Mouse (Mus musculus) lung, embryonic 14.5 days (tissue): ENCODE results near the gene Ppp1r3c. TPM values are rescaled to one million over a fixed set of nuclear protein-coding genes. Genes with fewer than 3 reads are reported as not detected.

Source experiments
- ATAC-seq: fragments of 200-750 bp; cut with Nextera tagmentation; 2 replicates; pipeline ENCODE4 v1.8.0; 2017; ENCODE audit warnings: mild to moderate bottlenecking, moderate TSS enrichment, moderate library complexity; ENCODE audit not compliant: insufficient read depth
- DNase-seq: peaks from one replicate; pipeline ENCODE4 v3.0.0-alpha.2; 2015
- H3K27ac ChIP-seq: fragments of 300-500 bp; sonication (generic); 2 replicates; pipeline ENCODE4 v1.5.1; 2014; ENCODE audit warnings: low read depth, mild to moderate bottlenecking, moderate library complexity
- H3K27me3 ChIP-seq: fragments of 300-500 bp; sonication (generic); 2 replicates; pipeline ENCODE4 v1.6.1; 2014; ENCODE audit warnings: low read length, control low read depth; ENCODE audit not compliant: insufficient read depth
- H3K36me3 ChIP-seq: fragments of 300-500 bp; sonication (generic); 2 replicates; pipeline ENCODE4 v1.6.1; 2014; ENCODE audit warnings: control low read depth; ENCODE audit not compliant: insufficient read depth
- H3K4me1 ChIP-seq: fragments of 300-500 bp; sonication (generic); 2 replicates; pipeline ENCODE4 v1.6.1; 2014; ENCODE audit warnings: antibody characterized with exemption, control low read depth; ENCODE audit not compliant: insufficient read depth
- H3K4me2 ChIP-seq: fragments of 300-500 bp; sonication (generic); 2 replicates; pipeline ENCODE4 v1.6.1; 2014; ENCODE audit warnings: mild to moderate bottlenecking
- H3K4me3 ChIP-seq: fragments of 300-500 bp; sonication (generic); 2 replicates; pipeline ENCODE4 v1.5.1; 2014; ENCODE audit warnings: low read depth, low read length
- H3K9ac ChIP-seq: fragments of 300-500 bp; sonication (generic); 2 replicates; pipeline ENCODE4 v1.6.1; 2014
- H3K9me3 ChIP-seq: fragments of 300-500 bp; sonication (generic); 2 replicates; pipeline ENCODE4 v1.6.1; 2016; ENCODE audit warnings: low read depth, low read length, control low read depth
- CTCF ChIP-seq: IDR thresholded peaks from 2 replicates; pipeline ENCODE4 v1.5.1; 2016; ENCODE audit warnings: antibody characterized with exemption, low read depth
- WGBS: fragments of 180-500 bp; shearing (Covaris S2); extraction: QIAGEN DNeasy Blood & Tissue Kit; methylation state at CpG from one replicate; pipeline ENCODE4 v1.1.7; 2014; 5-methylcytosine and 5-hydroxymethylcytosine counted together
- polyA plus RNA-seq: library from polyadenylated mRNA; unstranded; fragments of >200 nt; fragmentation: Nextera tagmentation; extraction: Ambion mirVana; gene quantifications from 2 replicates; pipeline ENCODE4 v1.2.1, GENCODE M21; 2014

The Ppp1r3c gene
- polyA plus RNA-seq, 1 experiment from 2014 or later = 67.5 TPM

DNA sequence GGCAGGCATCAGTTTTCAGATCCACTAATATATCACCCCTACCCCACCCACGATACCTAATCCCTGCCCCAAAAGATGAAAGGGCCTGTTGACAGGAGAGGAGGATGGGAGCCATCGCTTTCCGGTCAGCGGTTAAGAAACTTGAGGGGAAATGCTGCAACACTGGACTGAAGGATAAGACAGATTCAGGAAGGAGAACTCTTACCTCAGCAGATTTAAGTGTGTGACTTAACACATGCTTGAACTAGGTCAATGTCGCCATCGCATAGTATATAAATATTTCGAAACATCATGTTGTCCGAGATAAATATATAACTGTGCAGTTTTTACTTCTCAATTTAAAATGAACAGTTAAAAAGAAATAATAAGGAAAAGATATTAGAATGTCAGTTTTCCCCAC, 31.6 kb upstream of the Ppp1r3c start:
- ATAC-seq (peak; percentile 44), DNase-seq (peak; percentile 40)
- Histone ChIP-seq H3K9ac (no peak overlapping the region), H3K27me3 (no peaks in the 10 kb centered on the region), H3K4me3 (no peak overlapping the region), H3K27ac (no peak overlapping the region), H3K4me2 (no peak overlapping the region), H3K4me1 (no peaks in the 10 kb centered on the region), H3K36me3 (no peaks in the 10 kb centered on the region), H3K9me3 (no peaks in the 10 kb centered on the region)
- 48% methylated on average over 8 of the region's 8 CpGs for WGBS
- no peak for TF ChIP-seq CTCF

DNA sequence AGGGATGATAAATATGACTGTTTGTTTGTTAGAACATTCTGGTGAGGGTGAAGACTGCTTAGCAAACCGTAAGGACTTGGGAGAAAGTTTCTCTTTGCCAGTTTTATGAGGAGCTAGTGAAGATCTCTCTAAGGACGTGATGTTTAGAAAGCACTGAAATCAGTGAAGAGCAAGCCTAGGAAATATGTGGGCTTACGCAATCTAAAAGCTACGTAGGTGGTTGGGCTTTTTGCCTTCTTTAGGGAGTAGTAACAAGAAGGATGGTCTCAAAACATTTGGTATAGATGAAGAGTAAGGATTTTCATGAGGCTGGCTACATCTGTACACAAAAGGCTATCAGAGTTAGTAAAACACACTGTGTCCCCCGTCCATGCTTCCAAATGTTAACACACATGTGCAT, 28.0 kb upstream of the Ppp1r3c start:
- ATAC-seq = no peak
- no peak overlapping the region for H3K9ac ChIP-seq
- no peak for TF ChIP-seq CTCF
- no peaks in the 10 kb centered on the region for H3K9me3 ChIP-seq
- 55% methylated on average over 5 of the region's 5 CpGs for WGBS
- peak; percentile 66 for DNase-seq
- no peaks in the 10 kb centered on the region for H3K4me1 ChIP-seq
- no peak overlapping the region for H3K4me2 ChIP-seq
- no peaks in the 10 kb centered on the region for H3K36me3 ChIP-seq
- H3K27me3 ChIP-seq = no peaks in the 10 kb centered on the region
- no peak overlapping the region for H3K4me3 ChIP-seq
- no peak overlapping the region for H3K27ac ChIP-seq

DNA sequence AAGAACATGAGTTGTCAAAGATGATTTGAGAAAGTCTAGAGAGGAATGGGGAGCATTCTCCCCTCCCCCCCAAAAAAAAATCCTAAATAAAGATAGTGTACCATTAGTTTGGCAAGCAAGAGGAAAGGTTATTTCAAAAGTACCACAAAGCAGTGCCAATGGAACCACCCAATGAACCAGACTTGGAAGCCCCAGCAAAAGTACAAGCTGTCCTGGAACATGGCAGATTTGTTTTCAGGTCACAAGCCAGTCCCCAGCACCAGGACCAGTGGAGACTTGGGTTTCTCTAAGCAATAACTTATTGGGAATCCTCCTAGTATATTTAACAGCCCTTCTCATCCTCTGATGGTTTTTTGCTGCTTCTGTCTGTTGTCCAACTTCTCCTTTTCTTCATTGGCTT, 12.5 kb upstream of the Ppp1r3c start:
- TF ChIP-seq CTCF = no peak

DNA sequence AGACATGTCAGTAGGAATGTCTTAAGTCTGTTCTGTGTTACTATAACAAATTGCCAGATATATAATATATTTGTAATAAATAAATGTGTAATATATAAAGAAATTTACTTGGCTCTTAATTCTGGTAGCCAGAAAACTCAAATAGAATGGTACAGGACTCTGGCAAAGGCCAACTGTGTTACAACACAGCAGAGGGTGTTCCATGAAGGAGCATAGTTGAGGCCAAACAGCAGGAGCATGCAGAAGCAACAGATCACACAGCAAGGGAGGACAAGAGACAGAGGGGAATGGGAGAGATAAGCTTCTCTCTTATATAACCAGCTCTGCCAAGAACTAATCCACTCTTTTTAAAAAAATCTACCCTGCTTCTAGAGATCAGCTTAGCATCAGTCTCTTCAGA, 5.9 kb upstream of the Ppp1r3c start:
- no peak overlapping the region for H3K4me2 ChIP-seq
- no peak overlapping the region for H3K4me3 ChIP-seq
- H3K9me3 ChIP-seq = no peaks in the 10 kb centered on the region
- H3K36me3 ChIP-seq = no peaks in the 10 kb centered on the region
- 0 out of 2 replicates have a peak, but pooled peaks cover 2% of the 10 kb centered on the region for H3K4me1 ChIP-seq
- no peak overlapping the region for H3K9ac ChIP-seq
- no peaks in the 10 kb centered on the region for H3K27me3 ChIP-seq
- H3K27ac ChIP-seq = no peak overlapping the region
- DNase-seq (no peak), ATAC-seq (no peak)
- TF ChIP-seq CTCF = no peak

More for the DNA sequence above, 12.5 kb upstream of the Ppp1r3c start:
- Histone ChIP-seq H3K36me3 (no peaks in the 10 kb centered on the region), H3K4me3 (no peak overlapping the region), H3K9ac (no peak overlapping the region), H3K4me2 (no peak overlapping the region), H3K27ac (no peak overlapping the region), H3K9me3 (no peaks in the 10 kb centered on the region), H3K27me3 (no peaks in the 10 kb centered on the region), H3K4me1 (no peaks in the 10 kb centered on the region)
- ATAC-seq (no peak), DNase-seq (no peak)

DNA sequence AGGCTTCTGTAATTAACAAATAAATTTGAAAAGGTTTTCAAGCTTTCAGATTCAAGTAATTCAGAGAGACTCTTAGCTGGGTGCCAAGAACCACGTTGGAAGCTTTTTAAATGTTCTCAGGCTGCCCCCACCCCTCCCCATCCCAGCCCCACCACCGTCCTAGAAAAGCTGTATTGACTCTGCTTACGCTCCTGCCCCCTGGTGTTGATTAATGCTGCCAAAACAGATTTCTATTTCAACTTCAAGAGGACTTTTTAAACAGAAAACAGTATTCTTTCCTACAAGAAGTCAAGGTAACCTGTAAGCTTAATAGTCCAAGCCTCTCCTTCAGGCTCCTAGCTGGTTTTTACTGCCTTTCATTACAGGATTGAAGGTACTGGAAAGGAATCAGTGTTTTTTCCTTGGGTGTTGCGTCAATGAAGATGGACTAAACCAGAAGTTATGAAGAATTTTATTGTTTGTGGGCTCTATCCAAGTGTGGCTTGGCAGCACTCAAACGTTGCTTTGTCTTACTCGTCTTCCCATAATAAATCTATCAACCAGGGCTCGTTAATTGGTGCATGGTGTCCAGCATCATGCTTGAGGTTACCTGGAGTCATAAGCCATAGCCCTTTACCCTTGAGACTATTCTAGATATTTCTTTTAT, 3.2 kb upstream of the Ppp1r3c start:
- TF ChIP-seq CTCF = peak; percentile 57
- Histone ChIP-seq H3K9ac (no peak overlapping the region), H3K27ac (no peak overlapping the region), H3K27me3 (no peaks in the 10 kb centered on the region), H3K36me3 (no peaks in the 10 kb centered on the region), H3K4me3 (no peak overlapping the region), H3K9me3 (no peaks in the 10 kb centered on the region), H3K4me1 (peaks cover 2% of the 10 kb centered on the region; the same call in 1 of the 2 replicates), H3K4me2 (no peak overlapping the region)
- DNase-seq = peak; percentile 74
- 49% methylated on average over 7 of the region's 7 CpGs for WGBS
- no peak for ATAC-seq

DNA sequence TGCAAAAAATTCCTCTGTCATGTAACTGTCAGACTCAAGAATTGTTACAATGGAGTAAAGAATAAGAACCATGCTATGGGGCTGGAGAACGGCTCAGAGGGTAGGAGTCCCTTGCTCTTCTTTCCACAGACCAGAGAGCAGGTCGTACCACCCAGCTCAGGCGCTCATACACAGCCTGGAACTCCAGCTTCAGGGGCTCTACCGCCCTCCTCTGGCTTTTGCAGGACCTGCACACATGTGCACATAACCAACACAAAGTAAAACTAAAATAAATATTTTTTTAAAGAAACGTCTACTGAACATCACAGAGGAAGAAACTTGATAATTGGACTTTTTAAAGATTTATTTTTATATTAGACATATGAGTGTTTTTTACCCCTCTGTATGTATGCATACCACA, 1.6 kb upstream of the Ppp1r3c start:
- H3K36me3 ChIP-seq = peaks cover 14% of the 10 kb centered on the region
- H3K27me3 ChIP-seq = no peaks in the 10 kb centered on the region
- TF ChIP-seq CTCF = peak; percentile 50
- peaks cover 10% of the 10 kb centered on the region for H3K4me1 ChIP-seq
- WGBS = 79% methylated on average over 5 of the region's 5 CpGs
- H3K4me2 ChIP-seq = no peak overlapping the region
- no peak overlapping the region for H3K4me3 ChIP-seq
- no peaks in the 10 kb centered on the region for H3K9me3 ChIP-seq
- H3K27ac ChIP-seq = peak overlapping the region; percentile 98
- H3K9ac ChIP-seq = no peak overlapping the region
- peak; percentile 39 for DNase-seq
- ATAC-seq = no peak

DNA sequence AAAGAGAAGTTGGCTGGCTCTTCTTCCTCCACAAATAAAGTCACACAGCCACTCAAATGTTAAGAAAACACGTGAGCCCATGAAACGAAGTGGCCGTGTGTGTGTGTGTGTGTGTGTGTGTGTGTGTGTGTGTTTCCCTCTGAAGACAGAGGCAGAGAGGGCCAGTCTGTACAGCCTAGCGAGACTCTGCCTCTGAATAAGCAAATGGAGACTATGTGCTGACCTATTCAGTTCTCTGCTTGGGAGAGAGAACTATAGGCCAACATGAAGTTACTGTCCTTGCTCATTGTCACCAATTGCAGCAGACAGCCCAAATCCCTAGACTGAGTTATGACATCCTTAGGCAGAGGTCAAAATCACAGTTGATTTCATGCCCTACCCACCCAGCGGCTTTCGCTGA, 634 bp upstream of the Ppp1r3c start:
- Histone ChIP-seq H3K27ac (peak overlapping the region; percentile 98), H3K4me3 (peak overlapping the region; percentile 53), H3K9me3 (no peaks in the 10 kb centered on the region), H3K27me3 (no peaks in the 10 kb centered on the region), H3K4me1 (peaks cover 10% of the 10 kb centered on the region), H3K9ac (peak overlapping the region; percentile 77), H3K4me2 (peak overlapping the region; percentile 67), H3K36me3 (peaks cover 24% of the 10 kb centered on the region)
- ATAC-seq = peak; percentile 72
- TF ChIP-seq CTCF = no peak
- WGBS = 18% methylated on average over 6 of the region's 6 CpGs
- peak; percentile 69 for DNase-seq
